Comparison of ENCODE assay signal across 9 mouse cellular contexts in genomic region chr7:37342613-37343012, GRCm38 (mm10).
DNase-seq lines count a peak whose midpoint lies in the region; ATAC-seq lines count a peak whose summit lies in the region.
"Had no signal": no experiment of that assay in that cellular context is flagged by ENCODE, and none has a peak within 500 bp of the region (broad histone marks: within the 10 kb centered on the region; RNA-seq: fewer than 3 reads in every experiment).

No protein-coding gene starts in this region.

- H3K27ac ChIP-seq in heart, embryonic 10.5 days: peak overlapping the region; percentile 64; the same call in 1 of the 2 replicates
- H3K27ac ChIP-seq in embryonic facial prominence, embryonic 14.5 days (replicated peaks; ENCODE audit: low read depth, low read length): no peak overlapping the region
- no peak overlapping the region for H3K27ac ChIP-seq in limb, embryonic 11.5 days (replicated peaks; ENCODE audit: low read depth, low read length)

- peak overlapping the region; percentile 41; the same call in 1 of the 2 replicates for H3K9ac ChIP-seq in embryonic facial prominence, embryonic 14.5 days (ENCODE audit: low read depth, low read length)
- H3K9ac ChIP-seq in limb, embryonic 11.5 days (ENCODE audit: low read length): no peak overlapping the region; the same call in 1 of the 2 replicates

- H3K4me3 ChIP-seq in heart, embryonic 10.5 days: peak overlapping the region; percentile 54
- peak overlapping the region; percentile 34 for H3K4me3 ChIP-seq in embryonic facial prominence, embryonic 14.5 days (ENCODE audit: low read depth, low read length)
- H3K4me3 ChIP-seq in limb, embryonic 11.5 days (ENCODE audit: low read depth, low read length): peak overlapping the region; percentile 24

- WGBS in heart, embryonic 10.5 days: 18% methylated on average over 11 of the region's 11 CpGs
- 12% methylated on average over 11 of the region's 11 CpGs for WGBS in embryonic facial prominence, embryonic 14.5 days
- 12% methylated on average over 11 of the region's 11 CpGs for WGBS in limb, embryonic 11.5 days

- peak overlapping the region; percentile 70 for H3K4me2 ChIP-seq in embryonic facial prominence, embryonic 14.5 days (ENCODE audit: low read depth, low read length)
- H3K4me2 ChIP-seq in limb, embryonic 11.5 days (ENCODE audit: low read depth, severe bottlenecking): peak overlapping the region; percentile 67

- ATAC-seq in embryonic facial prominence, embryonic 14.5 days (ENCODE audit: low read depth): no peak
- no peak for ATAC-seq in limb, embryonic 11.5 days (ENCODE audit: insufficient number of reproducible peaks, low FRiP score, low TSS enrichment, low read depth)

- H3K36me3 ChIP-seq in heart, embryonic 10.5 days: no peaks in the 10 kb centered on the region
- H3K36me3 ChIP-seq in embryonic facial prominence, embryonic 14.5 days (ENCODE audit: control insufficient read depth, insufficient read depth, low read length): no peaks in the 10 kb centered on the region
- no peaks in the 10 kb centered on the region for H3K36me3 ChIP-seq in limb, embryonic 11.5 days (ENCODE audit: control insufficient read depth, insufficient read depth, low read length)

- H3K27me3 ChIP-seq in heart, embryonic 10.5 days (ENCODE audit: insufficient read depth, poor library complexity, severe bottlenecking): peaks cover 83% of the 10 kb centered on the region
- peaks cover 3% of the 10 kb centered on the region for H3K27me3 ChIP-seq in embryonic facial prominence, embryonic 14.5 days (replicated peaks; ENCODE audit: control insufficient read depth, insufficient read depth, low read length)
- no peaks in the 10 kb centered on the region for H3K27me3 ChIP-seq in limb, embryonic 11.5 days (ENCODE audit: control insufficient read depth, insufficient read depth, low read length)

- no peaks in the 10 kb centered on the region for H3K9me3 ChIP-seq in heart, embryonic 10.5 days
- H3K9me3 ChIP-seq in embryonic facial prominence, embryonic 14.5 days (ENCODE audit: control insufficient read depth, low read length): no peaks in the 10 kb centered on the region
- H3K9me3 ChIP-seq in limb, embryonic 11.5 days (ENCODE audit: control insufficient read depth, low read length): no peaks in the 10 kb centered on the region

- DNase-seq in heart, embryonic 10.5 days (ENCODE audit: low spot score): no peak
- DNase-seq in heart, postnatal 4 days: no peak
- DNase-seq in Muller cell, postnatal 12 days (ENCODE audit: inconsistent ontology term): peak; percentile 40
- peak; percentile 57 for DNase-seq in embryonic facial prominence, embryonic 14.5 days (ENCODE audit: low spot score)
- DNase-seq in limb, embryonic 11.5 days (ENCODE audit: low spot score): no peak
- DNase-seq in adrenal gland, adult 8-10 months: no peak
- DNase-seq in urinary bladder, postnatal 4 days (ENCODE audit: low spot score in 2 of 2): no peak
- DNase-seq in yolk sac, embryonic 10.5 days (ENCODE audit: low spot score): no peak
- DNase-seq: lung, postnatal 10 days had no signal

- peaks cover 20% of the 10 kb centered on the region for H3K4me1 ChIP-seq in heart, embryonic 10.5 days
- H3K4me1 ChIP-seq in embryonic facial prominence, embryonic 14.5 days (ENCODE audit: control insufficient read depth, insufficient read depth, low read length): peaks cover 18% of the 10 kb centered on the region
- peaks cover 16% of the 10 kb centered on the region for H3K4me1 ChIP-seq in limb, embryonic 11.5 days (ENCODE audit: control insufficient read depth, insufficient read depth, low read length)

Comparison
In these comparisons a context has a peak if more than half of its experiments do, and no peak if none do; other contexts are left out.
1. DNase-seq: peak in Muller cell, postnatal 12 days (single experiment) and embryonic facial prominence, embryonic 14.5 days (single experiment); none in heart, embryonic 10.5 days (single experiment), heart, postnatal 4 days (single experiment), limb, embryonic 11.5 days (single experiment), adrenal gland, adult 8-10 months (single experiment), urinary bladder, postnatal 4 days (0 of 2) and yolk sac, embryonic 10.5 days (single experiment).
2. Peak in every context shown above with its lines, with median percentiles within 50 percentile points of each other: H3K4me3 ChIP-seq.